Mouse (Mus musculus) heart, embryonic 14.5 days (tissue): ENCODE measurements around the gene Nqo2. TPM values are rescaled to one million over a fixed set of nuclear protein-coding genes. Genes with fewer than 3 reads are reported as not detected.

Experiments
- ATAC-seq: fragments of 200-750 bp; cut with Nextera tagmentation; 2 replicates; pipeline ENCODE4 v1.8.0; 2017; ENCODE audit warnings: low read depth, moderate TSS enrichment; ENCODE audit not compliant: insufficient number of reproducible peaks, insufficient read depth, low FRiP score
- H3K27ac ChIP-seq, 2 experiments: fragments of 200-500 bp in 1 of 2; fragments of 300-500 bp in 1 of 2; sonication (generic) in 1 of 2; replicated peaks in 1 of 2; 2 replicates each; pipeline ENCODE4 v1.5.1; 2012 to 2014; ENCODE audit warnings: low read depth in 2 of 2, low read length in 2 of 2, control low read depth in 1 of 2, mild to moderate bottlenecking in 1 of 2, mixed read lengths in 1 of 2; ENCODE audit not compliant: control insufficient read depth in 1 of 2, insufficient read depth in 1 of 2
- H3K27me3 ChIP-seq: fragments of 300-500 bp; sonication (generic); 2 replicates; pipeline ENCODE4 v1.6.1; 2014; ENCODE audit warnings: mild to moderate bottlenecking, low read length, control low read depth; ENCODE audit not compliant: control insufficient read depth, insufficient read depth
- H3K36me3 ChIP-seq: fragments of 300-500 bp; sonication (generic); 2 replicates; pipeline ENCODE4 v1.6.1; 2014; ENCODE audit warnings: mild to moderate bottlenecking, control low read depth, low read length, mixed read lengths; ENCODE audit not compliant: control insufficient read depth, insufficient read depth
- H3K4me1 ChIP-seq, 2 experiments: fragments of 200-500 bp in 1 of 2; fragments of 300-500 bp in 1 of 2; sonication (generic) in 1 of 2; 2 replicates each; pipeline ENCODE4 v1.6.1; 2012 to 2014; ENCODE audit warnings: low read length in 2 of 2, control low read depth in 1 of 2, mixed read lengths in 1 of 2; ENCODE audit not compliant: control insufficient read depth in 2 of 2, insufficient read depth in 2 of 2
- H3K4me2 ChIP-seq: fragments of 300-500 bp; sonication (generic); 2 replicates; pipeline ENCODE4 v1.6.1; 2014; ENCODE audit warnings: mild to moderate bottlenecking, low read length
- H3K4me3 ChIP-seq, 2 experiments: fragments of 200-500 bp in 1 of 2; fragments of 300-500 bp in 1 of 2; sonication (generic) in 1 of 2; 2 replicates each; pipeline ENCODE4 v1.5.1; 2012 to 2014; ENCODE audit warnings: low read length in 2 of 2, mild to moderate bottlenecking in 2 of 2, control low read depth in 1 of 2, low read depth in 1 of 2, moderate library complexity in 1 of 2; ENCODE audit not compliant: control insufficient read depth in 1 of 2, insufficient read depth in 1 of 2
- H3K9ac ChIP-seq: fragments of 300-500 bp; sonication (generic); 2 replicates; pipeline ENCODE4 v1.6.1; 2014; ENCODE audit warnings: mild to moderate bottlenecking, low read length
- H3K9me3 ChIP-seq: fragments of 300-500 bp; sonication (generic); 2 replicates; pipeline ENCODE4 v1.6.1; 2016; ENCODE audit warnings: low read length, control low read depth; ENCODE audit not compliant: control insufficient read depth
- WGBS: fragments of 180-500 bp; shearing (Covaris S2); extraction: QIAGEN DNeasy Blood & Tissue Kit; methylation state at CpG from one replicate; pipeline ENCODE4 v1.1.7; 2014; 5-methylcytosine and 5-hydroxymethylcytosine counted together
- polyA plus RNA-seq: library from polyadenylated mRNA; unstranded; fragments of >200 nt; fragmentation: Nextera tagmentation; extraction: Ambion mirVana; gene quantifications from 2 replicates; pipeline ENCODE4 v1.2.1, GENCODE M21; 2014

Nqo2 gene
- polyA plus RNA-seq, result 30.0 and 32.7 TPM in 2 replicates

GRCm38 (mm10) chr13:33964206-33965046 lies at the start of gene Nqo2:
TSS of gene Nqo2 (plus strand) at chr13:33964687.
- H3K4me1 ChIP-seq, result peaks cover 2 to 9% of the 10 kb centered on the region in 2 experiments; a peak in 3 of 4 replicates
- H3K4me3 ChIP-seq, result peak within 1 kb of the TSS; percentile 68 to 88
- no peaks in the 10 kb centered on the region for H3K9me3 ChIP-seq
- H3K27me3 ChIP-seq, result no peaks in the 10 kb centered on the region
- peak within 1 kb of the TSS; percentile 75 for H3K4me2 ChIP-seq
- 2% methylated on average over 22 of the region's 22 CpGs for WGBS
- no peaks in the 10 kb centered on the region for H3K36me3 ChIP-seq
- peak; percentile 80 for ATAC-seq
- peak within 1 kb of the TSS; percentile 76 for H3K9ac ChIP-seq
- H3K27ac ChIP-seq, result peak within 1 kb of the TSS; percentile 98 to 99

GRCm38 (mm10) chr13:33921041-33921440 lies 43.4 kb upstream of the Nqo2 start:
- no peak for ATAC-seq
- no peaks in the 10 kb centered on the region for H3K9me3 ChIP-seq
- H3K27me3 ChIP-seq, result no peaks in the 10 kb centered on the region
- H3K27ac ChIP-seq, result no peak overlapping the region
- peaks cover 71% of the 10 kb centered on the region for H3K36me3 ChIP-seq
- peaks cover 0 to 2% of the 10 kb centered on the region in 2 experiments; a peak in 1 of 4 replicates for H3K4me1 ChIP-seq
- 87% methylated on average over 6 of the region's 6 CpGs for WGBS
- no peak overlapping the region for H3K9ac ChIP-seq
- H3K4me2 ChIP-seq, result no peak overlapping the region
- no peak overlapping the region for H3K4me3 ChIP-seq

- no peak overlapping the region for H3K9ac ChIP-seq
- H3K27ac ChIP-seq, result no peak overlapping the region
- no peaks in the 10 kb centered on the region for H3K27me3 ChIP-seq
- no peaks in the 10 kb centered on the region for H3K9me3 ChIP-seq
- no peak overlapping the region for H3K4me3 ChIP-seq
- H3K36me3 ChIP-seq, result peaks cover 73% of the 10 kb centered on the region
- peaks cover 0 to 2% of the 10 kb centered on the region in 2 experiments; a peak in 1 of 4 replicates for H3K4me1 ChIP-seq
- WGBS, result 58% methylated on average over 5 of the region's 5 CpGs
- ATAC-seq, result no peak
- H3K4me2 ChIP-seq, result no peak overlapping the region
These were observed 42.8 kb upstream of the Nqo2 start for GRCm38 (mm10) chr13:33921699-33922098.

GRCm38 (mm10) chr13:33930281-33930680 lies 34.2 kb upstream of the Nqo2 start:
- 64% methylated on average over 2 of the region's 2 CpGs for WGBS
- Histone ChIP-seq H3K4me1 (peaks cover 0 to 9% of the 10 kb centered on the region in 2 experiments; a peak in 1 of 4 replicates), H3K27ac (no peak overlapping the region), H3K36me3 (peaks cover 34% of the 10 kb centered on the region), H3K9me3 (no peaks in the 10 kb centered on the region), H3K4me3 (no peak overlapping the region), H3K4me2 (no peak overlapping the region), H3K27me3 (no peaks in the 10 kb centered on the region), H3K9ac (no peak overlapping the region)
- ATAC-seq, result no peak

GRCm38 (mm10) chr13:33930912-33931311 lies 33.6 kb upstream of the Nqo2 start:
- H3K4me2 ChIP-seq, result no peak overlapping the region
- H3K9me3 ChIP-seq, result no peaks in the 10 kb centered on the region
- H3K9ac ChIP-seq, result no peak overlapping the region
- WGBS, result 68% methylated on average over 3 of the region's 3 CpGs
- H3K36me3 ChIP-seq, result peaks cover 32% of the 10 kb centered on the region
- peaks cover 0 to 9% of the 10 kb centered on the region in 2 experiments; a peak in 1 of 4 replicates for H3K4me1 ChIP-seq
- no peak overlapping the region for H3K4me3 ChIP-seq
- no peak for ATAC-seq
- H3K27ac ChIP-seq, result no peak overlapping the region
- no peaks in the 10 kb centered on the region for H3K27me3 ChIP-seq

- Histone ChIP-seq H3K27me3 (no peaks in the 10 kb centered on the region), H3K9ac (peak overlapping the region; percentile 90), H3K27ac (no peak overlapping the region), H3K9me3 (no peaks in the 10 kb centered on the region), H3K4me2 (peak overlapping the region; percentile 74), H3K4me1 (peaks cover 3 to 21% of the 10 kb centered on the region in 2 experiments), H3K4me3 (peak overlapping the region; percentile 74 to 80; a peak in 3 of 4 replicates), H3K36me3 (peaks cover 14% of the 10 kb centered on the region)
- ATAC-seq, result no peak
- WGBS, result 59% methylated on average over 6 of the region's 6 CpGs
These were observed 29.7 kb upstream of the Nqo2 start for GRCm38 (mm10) chr13:33934743-33935142.

DNA sequence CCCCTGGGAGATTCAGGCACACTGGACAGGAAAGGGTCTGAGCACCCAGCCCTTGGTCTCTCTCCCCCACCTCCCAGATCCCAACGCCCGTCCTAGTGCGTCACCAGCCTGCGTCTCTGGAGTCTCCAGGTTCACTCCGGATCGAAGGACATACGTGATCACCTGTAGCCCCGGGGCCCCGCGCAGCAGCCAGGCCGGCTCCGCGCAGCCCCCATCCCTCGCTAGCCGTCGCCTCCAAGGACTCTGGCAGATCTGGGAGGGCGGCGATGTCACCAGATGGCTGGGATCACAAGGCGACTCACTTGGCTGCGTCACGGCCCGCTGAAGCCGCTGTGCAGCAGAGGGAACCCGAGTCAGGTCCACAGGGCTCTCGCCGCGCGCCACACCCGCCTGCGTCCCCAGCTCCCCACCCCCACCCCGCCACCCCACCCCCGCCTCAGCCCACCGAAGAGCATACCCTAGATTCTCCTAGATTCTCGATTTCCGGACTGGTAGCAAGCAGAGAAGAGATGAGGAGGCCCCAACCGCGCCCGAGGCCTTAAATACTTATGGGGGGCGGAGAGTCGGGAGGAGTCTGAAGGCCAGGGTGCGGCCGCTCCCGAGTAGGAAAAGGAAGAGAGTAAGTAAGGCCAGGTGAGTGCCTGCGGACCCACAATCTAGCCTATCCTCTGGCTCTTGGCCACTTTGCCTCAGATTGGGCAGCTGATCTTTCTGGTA lies 28.9 kb upstream of the Nqo2 start:
- peak overlapping the region; percentile 90 for H3K9ac ChIP-seq
- peak overlapping the region; percentile 23 to 41; a peak in 3 of 4 replicates for H3K27ac ChIP-seq
- under 1% methylated on average over 44 of the region's 44 CpGs for WGBS
- peaks cover 5% of the 10 kb centered on the region for H3K36me3 ChIP-seq
- H3K27me3 ChIP-seq, result no peaks in the 10 kb centered on the region
- H3K4me3 ChIP-seq, result peak overlapping the region; percentile 74 to 80
- H3K4me1 ChIP-seq, result peaks cover 3 to 21% of the 10 kb centered on the region in 2 experiments
- H3K9me3 ChIP-seq, result no peaks in the 10 kb centered on the region
- peak; percentile 80 for ATAC-seq
- H3K4me2 ChIP-seq, result peak overlapping the region; percentile 74
